Mouse (Mus musculus) kidney, embryonic 16.5 days (tissue): ENCODE measurements at regions not wholly inside any gene's neighbourhood (a gene's known extent, or its start where the extent isn't known, plus 50 kb on each side); places are given as distances from the start of the nearest gene placed in this dataset.

Source experiments
- ATAC-seq: fragments of 200-750 bp; cut with Nextera tagmentation; 2 replicates; pipeline ENCODE4 v1.8.0; 2017; ENCODE audit warnings: moderate TSS enrichment; ENCODE audit not compliant: low FRiP score, low TSS enrichment
- H3K27ac ChIP-seq: fragments of 300-500 bp; sonication (generic); 2 replicates; pipeline ENCODE4 v1.5.1; 2014; ENCODE audit warnings: low read length
- H3K27me3 ChIP-seq: fragments of 300-500 bp; sonication (generic); 2 replicates; pipeline ENCODE4 v1.6.1; 2014; ENCODE audit warnings: low read length, control low read depth, mixed read lengths; ENCODE audit not compliant: insufficient read depth
- H3K36me3 ChIP-seq: fragments of 300-500 bp; sonication (generic); 2 replicates; pipeline ENCODE4 v1.6.1; 2014; ENCODE audit warnings: low read length, control low read depth, mixed read lengths; ENCODE audit not compliant: insufficient read depth
- H3K4me1 ChIP-seq: fragments of 300-500 bp; sonication (generic); 2 replicates; pipeline ENCODE4 v1.6.1; 2014; ENCODE audit warnings: low read length, control low read depth, mixed read lengths; ENCODE audit not compliant: insufficient read depth
- H3K4me2 ChIP-seq: fragments of 300-500 bp; sonication (generic); replicated peaks from 2 replicates; pipeline ENCODE4 v1.6.1; 2014; ENCODE audit warnings: low read depth, low read length
- H3K4me3 ChIP-seq: fragments of 300-500 bp; sonication (generic); 2 replicates; pipeline ENCODE4 v1.5.1; 2014; ENCODE audit warnings: mild to moderate bottlenecking, low read length
- H3K9ac ChIP-seq: fragments of 300-500 bp; sonication (generic); replicated peaks from 2 replicates; pipeline ENCODE4 v1.6.1; 2014; ENCODE audit warnings: low read length
- H3K9me3 ChIP-seq: fragments of 300-500 bp; sonication (generic); 2 replicates; pipeline ENCODE4 v1.6.1; 2016; ENCODE audit warnings: low read length, control low read depth
- WGBS: fragments of 180-500 bp; shearing (Covaris S2); extraction: QIAGEN DNeasy Blood & Tissue Kit; methylation state at CpG from one replicate; pipeline ENCODE4 v1.1.7; 2014; 5-methylcytosine and 5-hydroxymethylcytosine counted together

- H3K4me3 ChIP-seq, result no peak overlapping the region
- 89% methylated on average over 1 of the region's 1 CpGs for WGBS
Measured at GRCm38 (mm10) chr15:60641770-60642169, 211.8 kb downstream of the Fam84b start.

GRCm38 (mm10) chr15:60633457-60633850 lies 220.1 kb downstream of the Fam84b start:
- no peaks in the 10 kb centered on the region for H3K9me3 ChIP-seq
- ATAC-seq, result no peak
- H3K27ac ChIP-seq, result no peak overlapping the region
- 69% methylated on average over 3 of the region's 3 CpGs for WGBS
- no peaks in the 10 kb centered on the region for H3K27me3 ChIP-seq
- H3K4me3 ChIP-seq, result no peak overlapping the region
- H3K36me3 ChIP-seq, result no peaks in the 10 kb centered on the region
- H3K4me1 ChIP-seq, result no peaks in the 10 kb centered on the region
- no peak overlapping the region for H3K4me2 ChIP-seq
- no peak overlapping the region for H3K9ac ChIP-seq

More at GRCm38 (mm10) chr15:60641770-60642169, 211.8 kb downstream of the Fam84b start:
- Histone ChIP-seq H3K4me2 (no peak overlapping the region), H3K4me1 (no peaks in the 10 kb centered on the region), H3K36me3 (no peaks in the 10 kb centered on the region), H3K27ac (no peak overlapping the region), H3K27me3 (no peaks in the 10 kb centered on the region), H3K9me3 (no peaks in the 10 kb centered on the region), H3K9ac (no peak overlapping the region)
- ATAC-seq, result no peak

GRCm38 (mm10) chr15:60632789-60633456 lies 220.7 kb downstream of the Fam84b start:
- H3K27me3 ChIP-seq, result no peaks in the 10 kb centered on the region
- no peaks in the 10 kb centered on the region for H3K9me3 ChIP-seq
- H3K36me3 ChIP-seq, result no peaks in the 10 kb centered on the region
- no peak overlapping the region for H3K27ac ChIP-seq
- H3K4me2 ChIP-seq, result no peak overlapping the region
- H3K4me1 ChIP-seq, result no peaks in the 10 kb centered on the region
- H3K9ac ChIP-seq, result no peak overlapping the region
- no peak for ATAC-seq
- H3K4me3 ChIP-seq, result no peak overlapping the region
- WGBS, result 66% methylated on average over 4 of the region's 4 CpGs

- H3K4me1 ChIP-seq, result no peaks in the 10 kb centered on the region
- H3K4me3 ChIP-seq, result no peak overlapping the region
- no peak overlapping the region for H3K27ac ChIP-seq
- no peaks in the 10 kb centered on the region for H3K36me3 ChIP-seq
- no peak overlapping the region for H3K9ac ChIP-seq
- no peak overlapping the region for H3K4me2 ChIP-seq
- no peak for ATAC-seq
- no peaks in the 10 kb centered on the region for H3K9me3 ChIP-seq
- no peaks in the 10 kb centered on the region for H3K27me3 ChIP-seq
- WGBS, result 78% methylated on average over 7 of the region's 7 CpGs
Measured at GRCm38 (mm10) chr15:60630756-60631402, 222.7 kb downstream of the Fam84b start.

GRCm38 (mm10) chr15:60618801-60619200 lies 234.8 kb downstream of the Fam84b start:
- no peak overlapping the region for H3K4me3 ChIP-seq
- H3K27ac ChIP-seq, result no peak overlapping the region
- no peak overlapping the region for H3K9ac ChIP-seq
- no peaks in the 10 kb centered on the region for H3K9me3 ChIP-seq
- no peak for ATAC-seq
- WGBS, result 76% methylated on average over 2 of the region's 2 CpGs
- H3K27me3 ChIP-seq, result no peaks in the 10 kb centered on the region
- H3K4me2 ChIP-seq, result no peak overlapping the region
- H3K36me3 ChIP-seq, result no peaks in the 10 kb centered on the region
- no peaks in the 10 kb centered on the region for H3K4me1 ChIP-seq

GRCm38 (mm10) chr15:60617371-60617770 lies 236.2 kb downstream of the Fam84b start:
- Histone ChIP-seq H3K36me3 (no peaks in the 10 kb centered on the region), H3K4me3 (no peak overlapping the region), H3K9ac (no peak overlapping the region), H3K27me3 (no peaks in the 10 kb centered on the region), H3K9me3 (no peaks in the 10 kb centered on the region), H3K4me1 (no peaks in the 10 kb centered on the region), H3K4me2 (no peak overlapping the region), H3K27ac (no peak overlapping the region)
- ATAC-seq, result no peak
- WGBS, result 56% methylated on average over 2 of the region's 2 CpGs

GRCm38 (mm10) chr15:60601885-60602284 lies 251.7 kb downstream of the Fam84b start:
- H3K9me3 ChIP-seq, result no peaks in the 10 kb centered on the region
- H3K4me1 ChIP-seq, result no peaks in the 10 kb centered on the region
- no peak overlapping the region for H3K9ac ChIP-seq
- ATAC-seq, result no peak
- no peaks in the 10 kb centered on the region for H3K27me3 ChIP-seq
- H3K36me3 ChIP-seq, result no peaks in the 10 kb centered on the region
- H3K4me2 ChIP-seq, result no peak overlapping the region
- H3K4me3 ChIP-seq, result no peak overlapping the region
- no peak overlapping the region for H3K27ac ChIP-seq

GRCm38 (mm10) chr15:60577084-60577483 lies 276.5 kb downstream of the Fam84b start:
- Histone ChIP-seq H3K9ac (no peak overlapping the region), H3K36me3 (no peaks in the 10 kb centered on the region), H3K4me1 (no peaks in the 10 kb centered on the region), H3K4me3 (no peak overlapping the region), H3K9me3 (no peaks in the 10 kb centered on the region), H3K4me2 (no peak overlapping the region), H3K27ac (no peak overlapping the region), H3K27me3 (no peaks in the 10 kb centered on the region)
- WGBS, result 68% methylated on average over 5 of the region's 5 CpGs
- ATAC-seq, result no peak

- whole genome bisulfite sequencing, result 80% methylated on average over 3 of the region's 3 CpGs
- Histone ChIP-seq H3K9ac (no peak overlapping the region), H3K27ac (no peak overlapping the region), H3K4me2 (no peak overlapping the region), H3K4me1 (no peaks in the 10 kb centered on the region), H3K27me3 (no peaks in the 10 kb centered on the region), H3K36me3 (no peaks in the 10 kb centered on the region), H3K9me3 (no peaks in the 10 kb centered on the region), H3K4me3 (no peak overlapping the region)
- no peak for ATAC-seq
Measured at GRCm38 (mm10) chr15:60566267-60566666, 287.3 kb downstream of the Fam84b start.

GRCm38 (mm10) chr15:60565017-60565416 lies 288.6 kb downstream of the Fam84b start:
- H3K9ac ChIP-seq, result no peak overlapping the region
- H3K4me3 ChIP-seq, result no peak overlapping the region
- H3K9me3 ChIP-seq, result no peaks in the 10 kb centered on the region
- WGBS, result 28% methylated on average over 2 of the region's 2 CpGs
- H3K36me3 ChIP-seq, result no peaks in the 10 kb centered on the region
- no peak for ATAC-seq
- H3K4me1 ChIP-seq, result no peaks in the 10 kb centered on the region
- H3K27ac ChIP-seq, result no peak overlapping the region
- H3K4me2 ChIP-seq, result no peak overlapping the region
- H3K27me3 ChIP-seq, result no peaks in the 10 kb centered on the region
